Mouse (Mus musculus): ENCODE measurements at regions not wholly inside any gene's neighbourhood (a gene's known extent, or its start where the extent isn't known, plus 50 kb on each side); places are given as distances from the start of the nearest gene placed in this dataset.

GRCm38 (mm10) chr9:26625171-26625937, 108.2 kb upstream of the B3gat1 start:
- Histone ChIP-seq H3K4me3 (no peak overlapping the region), H3K79me2 (ENCODE audit: control insufficient read depth, insufficient read depth) (no peaks in the 10 kb centered on the region), H3K27me3 (ENCODE audit: control insufficient read depth, insufficient read depth, insufficient read length) (no peaks in the 10 kb centered on the region), H3ac (ENCODE audit: control insufficient read depth, insufficient read length) (no peak overlapping the region), H3K36me3 (ENCODE audit: control insufficient read depth, insufficient read depth) (no peaks in the 10 kb centered on the region), H3K4me2 (ENCODE audit: low read depth) (no peak overlapping the region)
- TF ChIP-seq USF1 (IDR thresholded peaks at IDR 0.05; ENCODE audit: low read depth) (no peak), POLR2AphosphoS2 (IDR thresholded peaks at IDR 0.05; ENCODE audit: insufficient read length, low read depth) (no peak), REST (IDR thresholded peaks at IDR 0.05; ENCODE audit: insufficient read depth, insufficient read length) (no peak), TCF3 (IDR thresholded peaks at IDR 0.05; ENCODE audit: insufficient read length, low read depth) (no peak), SRF (IDR thresholded peaks at IDR 0.05; ENCODE audit: control insufficient read depth, insufficient read length, low read depth) (no peak), MYOD1 (IDR thresholded peaks at IDR 0.05; ENCODE audit: control insufficient read depth in 1 of 3, insufficient read length in 2 of 3, low read depth in 2 of 3) (no peak), E2F4 (IDR thresholded peaks at IDR 0.05; ENCODE audit: insufficient read depth) (no peak), MYOG (IDR thresholded peaks at IDR 0.05; ENCODE audit: control insufficient read depth in 1 of 3, insufficient read depth in 1 of 3, insufficient read length in 2 of 3, low read depth in 2 of 3) (no peak), MAX (IDR thresholded peaks at IDR 0.05; ENCODE audit: low read depth) (no peak), POLR2A (IDR thresholded peaks at IDR 0.05; ENCODE audit: insufficient read length, low read depth) (no peak), CEBPB (IDR thresholded peaks at IDR 0.05; ENCODE audit: insufficient read depth, poor library complexity, severe bottlenecking) (no peak), TCF12 (IDR thresholded peaks at IDR 0.05; ENCODE audit: insufficient read depth, poor library complexity, severe bottlenecking) (no peak)

- H3K4me2 ChIP-seq (ENCODE audit: low read depth), result no peak overlapping the region
- H3K27me3 ChIP-seq (ENCODE audit: control insufficient read depth, insufficient read depth, insufficient read length), result no peaks in the 10 kb centered on the region
- H3K36me3 ChIP-seq (ENCODE audit: control insufficient read depth, insufficient read depth), result no peaks in the 10 kb centered on the region
- TF ChIP-seq TCF12 (IDR thresholded peaks at IDR 0.05; ENCODE audit: insufficient read depth, poor library complexity, severe bottlenecking), result no peak
- TF ChIP-seq POLR2A (IDR thresholded peaks at IDR 0.05; ENCODE audit: insufficient read length, low read depth), result no peak
- TF ChIP-seq TCF3 (IDR thresholded peaks at IDR 0.05; ENCODE audit: insufficient read length, low read depth), result no peak
- TF ChIP-seq CEBPB (IDR thresholded peaks at IDR 0.05; ENCODE audit: insufficient read depth, poor library complexity, severe bottlenecking), result no peak
- H3ac ChIP-seq (ENCODE audit: control insufficient read depth, insufficient read length), result no peak overlapping the region
- H3K79me2 ChIP-seq (ENCODE audit: control insufficient read depth, insufficient read depth), result no peaks in the 10 kb centered on the region
- no peak overlapping the region for H3K4me3 ChIP-seq
Measured at GRCm38 (mm10) chr9:26632891-26633650, 100.5 kb upstream of the B3gat1 start.

GRCm38 (mm10) chr9:26635211-26635610, 98.3 kb upstream of the B3gat1 start:
- no peaks in the 10 kb centered on the region for H3K36me3 ChIP-seq (ENCODE audit: control insufficient read depth, insufficient read depth)
- no peak for TF ChIP-seq POLR2AphosphoS2 (IDR thresholded peaks at IDR 0.05; ENCODE audit: insufficient read length, low read depth)
- TF ChIP-seq TCF3 (IDR thresholded peaks at IDR 0.05; ENCODE audit: insufficient read length, low read depth), result no peak
- no peak for TF ChIP-seq MAX (IDR thresholded peaks at IDR 0.05; ENCODE audit: low read depth)
- TF ChIP-seq MYOD1 (IDR thresholded peaks at IDR 0.05; ENCODE audit: control insufficient read depth in 1 of 3, insufficient read length in 2 of 3, low read depth in 2 of 3), result no peak
- no peak for TF ChIP-seq USF1 (IDR thresholded peaks at IDR 0.05; ENCODE audit: low read depth)
- TF ChIP-seq MYOG (IDR thresholded peaks at IDR 0.05; ENCODE audit: control insufficient read depth in 1 of 3, insufficient read depth in 1 of 3, insufficient read length in 2 of 3, low read depth in 2 of 3), result no peak
- TF ChIP-seq POLR2A (IDR thresholded peaks at IDR 0.05; ENCODE audit: insufficient read length, low read depth), result no peak
- H3K4me2 ChIP-seq (ENCODE audit: low read depth), result no peak overlapping the region
- H3K27me3 ChIP-seq (ENCODE audit: control insufficient read depth, insufficient read depth, insufficient read length), result no peaks in the 10 kb centered on the region
- no peak overlapping the region for H3K4me3 ChIP-seq
- no peak overlapping the region for H3ac ChIP-seq (ENCODE audit: control insufficient read depth, insufficient read length)
- H3K79me2 ChIP-seq (ENCODE audit: control insufficient read depth, insufficient read depth), result no peaks in the 10 kb centered on the region

- no peak overlapping the region for H3ac ChIP-seq (ENCODE audit: control insufficient read depth, insufficient read length)
- TF ChIP-seq MYOD1 (IDR thresholded peaks at IDR 0.05; ENCODE audit: control insufficient read depth in 1 of 3, insufficient read length in 2 of 3, low read depth in 2 of 3) (no peak), MAX (IDR thresholded peaks at IDR 0.05; ENCODE audit: low read depth) (no peak), CEBPB (IDR thresholded peaks at IDR 0.05; ENCODE audit: insufficient read depth, poor library complexity, severe bottlenecking) (no peak), E2F4 (IDR thresholded peaks at IDR 0.05; ENCODE audit: insufficient read depth) (no peak), POLR2A (IDR thresholded peaks at IDR 0.05; ENCODE audit: insufficient read length, low read depth) (no peak), SRF (IDR thresholded peaks at IDR 0.05; ENCODE audit: control insufficient read depth, insufficient read length, low read depth) (no peak), TCF3 (IDR thresholded peaks at IDR 0.05; ENCODE audit: insufficient read length, low read depth) (no peak), TCF12 (IDR thresholded peaks at IDR 0.05; ENCODE audit: insufficient read depth, poor library complexity, severe bottlenecking) (no peak), REST (IDR thresholded peaks at IDR 0.05; ENCODE audit: insufficient read depth, insufficient read length) (no peak), USF1 (IDR thresholded peaks at IDR 0.05; ENCODE audit: low read depth) (no peak), MYOG (IDR thresholded peaks at IDR 0.05; ENCODE audit: control insufficient read depth in 1 of 3, insufficient read depth in 1 of 3, insufficient read length in 2 of 3, low read depth in 2 of 3) (no peak), POLR2AphosphoS2 (IDR thresholded peaks at IDR 0.05; ENCODE audit: insufficient read length, low read depth) (no peak)
Measured at GRCm38 (mm10) chr9:26638586-26638985, 94.9 kb upstream of the B3gat1 start.

More at GRCm38 (mm10) chr9:26638586-26638985, 94.9 kb upstream of the B3gat1 start:
- no peak overlapping the region for H3K4me3 ChIP-seq
- H3K36me3 ChIP-seq (ENCODE audit: control insufficient read depth, insufficient read depth), result no peaks in the 10 kb centered on the region
- H3K27me3 ChIP-seq (ENCODE audit: control insufficient read depth, insufficient read depth, insufficient read length), result no peaks in the 10 kb centered on the region
- no peaks in the 10 kb centered on the region for H3K79me2 ChIP-seq (ENCODE audit: control insufficient read depth, insufficient read depth)
- no peak overlapping the region for H3K4me2 ChIP-seq (ENCODE audit: low read depth)

All from myocyte (in vitro differentiated cells).